Mouse (Mus musculus): ENCODE data around the gene Gucy2c. TPM values are rescaled to one million over a fixed set of nuclear protein-coding genes. Genes with fewer than 3 reads are reported as not detected.

Gucy2c gene
- polyA plus RNA-seq (2015; fragmentation: Illumina TruSeq; extraction: RNeasy Lipid Tissue Mini Kit (QIAGEN cat#74804); ENCODE audit: low read depth, low replicate concordance), result 0.48 TPM

GRCm38 (mm10) chr6:136781377-136781986 lies at the start of gene Gucy2c:
TSS of gene Gucy2c (minus strand) at chr6:136781765.

DNA sequence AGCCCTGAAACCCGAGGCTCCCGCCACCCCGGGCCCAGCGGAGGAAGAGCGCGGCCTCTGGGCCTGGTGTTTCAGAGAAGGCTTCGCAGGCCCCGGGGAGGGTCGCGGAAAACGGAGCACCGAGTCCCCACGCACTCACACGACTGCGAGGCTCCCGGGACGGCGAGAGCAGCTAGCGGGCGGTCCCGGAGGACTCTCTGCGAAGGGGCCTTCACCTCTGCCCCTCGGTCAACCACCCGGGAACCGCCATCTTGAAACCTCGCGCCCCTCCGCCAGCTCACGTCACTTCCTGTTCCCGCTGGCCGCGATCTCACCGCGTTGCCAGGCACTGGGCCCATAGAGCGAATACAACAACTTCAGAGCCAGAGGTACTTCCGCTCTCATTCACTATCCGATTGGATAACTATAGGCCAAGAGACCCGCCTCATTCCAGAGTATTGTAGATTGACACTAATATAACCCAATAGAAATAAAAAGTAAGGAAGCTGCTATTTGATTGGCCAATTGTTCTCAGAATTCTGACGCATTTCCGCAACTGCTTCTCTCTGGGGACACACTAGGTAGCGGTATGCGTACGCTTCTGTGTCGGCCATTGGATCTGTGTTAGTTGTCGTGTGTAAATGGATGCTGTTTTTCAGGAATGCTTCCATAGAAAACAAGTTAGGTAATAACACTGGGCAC lies 46.5 kb upstream of the Gucy2c start, which contains the start of gene Wbp11:
Gene Wbp11 (minus strand): TSS at position 353 of the 681 bp plus-strand sequence.

GRCm38 (mm10) chr6:136827516-136827880 lies 45.9 kb upstream of the Gucy2c start, which contains the start of gene BC049715:
TSS of gene BC049715 (plus strand) at chr6:136827626.

DNA sequence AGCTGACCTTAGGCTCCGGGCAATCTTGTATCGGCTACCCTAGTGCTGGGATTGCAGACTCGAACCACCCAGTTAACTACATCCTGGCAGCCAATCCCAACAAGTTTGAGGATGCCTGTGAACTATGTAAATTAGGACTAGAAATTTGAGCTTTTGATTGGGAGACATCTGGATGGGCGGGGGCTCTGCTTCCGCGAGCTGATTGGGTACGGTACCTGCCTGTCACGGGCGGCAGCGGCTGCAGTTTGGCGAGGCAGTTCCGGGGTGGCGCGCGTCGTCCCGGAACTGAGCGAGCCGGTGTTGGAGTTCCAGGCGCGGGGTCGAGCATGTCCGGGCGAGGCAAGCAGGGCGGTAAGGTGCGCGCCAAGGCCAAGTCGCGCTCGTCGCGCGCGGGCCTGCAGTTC lies 26.5 kb upstream of the Gucy2c start, which contains the start of gene H2afj:
Gene H2afj (plus strand): TSS at position 231 of the 404 bp plus-strand sequence.

DNA sequence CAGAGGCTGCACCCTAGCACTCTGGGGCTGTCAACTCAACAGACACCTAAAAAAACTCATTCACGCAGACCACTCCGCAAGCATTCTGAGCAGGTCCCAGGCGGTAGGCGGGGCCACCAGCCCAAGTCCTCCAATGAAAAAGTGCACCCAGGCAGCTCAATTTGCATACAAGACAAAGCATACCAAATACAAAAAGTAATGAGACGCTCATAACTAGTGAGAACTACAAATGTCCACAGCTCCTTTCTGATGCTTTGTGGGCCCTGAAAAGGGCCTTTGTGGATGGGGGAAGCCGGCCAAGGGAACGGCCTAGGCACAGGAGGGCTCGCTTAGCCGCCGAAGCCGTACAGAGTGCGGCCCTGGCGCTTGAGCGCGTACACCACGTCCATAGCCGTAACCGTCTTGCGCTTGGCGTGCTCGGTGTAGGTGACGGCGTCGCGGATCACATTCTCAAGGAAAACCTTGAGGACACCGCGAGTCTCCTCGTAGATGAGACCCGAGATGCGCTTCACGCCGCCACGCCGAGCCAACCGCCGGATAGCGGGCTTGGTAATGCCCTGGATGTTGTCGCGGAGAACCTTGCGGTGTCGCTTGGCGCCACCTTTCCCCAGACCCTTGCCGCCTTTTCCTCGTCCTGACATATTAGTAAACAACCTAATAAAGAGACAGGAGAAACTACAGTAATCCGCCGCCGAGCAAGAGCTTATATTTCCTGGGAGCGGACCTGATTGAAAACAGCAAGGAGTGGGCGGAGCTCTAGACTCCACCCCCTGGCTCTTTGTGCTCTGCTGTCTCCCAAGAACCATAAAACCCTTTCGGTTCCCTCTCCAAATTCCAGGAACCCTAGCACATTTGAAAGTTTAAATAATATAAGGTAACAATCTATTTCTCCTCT lies 22.4 kb upstream of the Gucy2c start, which contains the start of gene Hist4h4:
Gene Hist4h4 (minus strand): TSS at position 677 of the 895 bp plus-strand sequence.

DNA sequence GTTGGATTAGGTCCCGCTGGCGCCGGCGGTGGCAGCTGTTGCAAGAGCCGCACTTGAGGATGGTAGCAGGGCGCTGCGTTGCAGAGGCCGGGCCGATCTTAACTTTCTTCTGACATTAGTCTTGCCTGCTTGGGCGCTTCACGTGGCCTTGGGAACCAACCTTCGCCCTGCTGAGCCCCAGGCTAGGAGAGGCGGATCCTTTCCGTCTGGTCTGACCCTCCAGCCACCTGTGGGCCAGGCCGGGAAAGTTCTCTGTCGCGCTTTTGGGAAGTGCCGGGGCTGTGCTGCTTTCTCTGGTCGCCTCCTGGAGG lies 119.9 kb downstream of the Gucy2c start, which contains the start of gene Plbd1:
Gene Plbd1 (minus strand): TSS at position 223 of the 311 bp plus-strand sequence.

Other genes with a start within 250 kb of the Gucy2c start
- 0.37 TPM for gene Plbd1, start 119.8 kb downstream of the Gucy2c start, polyA plus RNA-seq (2015; fragmentation: Illumina TruSeq; extraction: RNeasy Lipid Tissue Mini Kit (QIAGEN cat#74804); ENCODE audit: low read depth, low replicate concordance)
- not detected for gene Hist4h4, start 22.6 kb upstream of the Gucy2c start, polyA plus RNA-seq (2015; fragmentation: Illumina TruSeq; extraction: RNeasy Lipid Tissue Mini Kit (QIAGEN cat#74804); ENCODE audit: low read depth, low replicate concordance)
- gene H2afj, start 26.5 kb upstream of the Gucy2c start, polyA plus RNA-seq (2015; fragmentation: Illumina TruSeq; extraction: RNeasy Lipid Tissue Mini Kit (QIAGEN cat#74804); ENCODE audit: low read depth, low replicate concordance), result 38.7 TPM
- gene BC049715, start 45.9 kb upstream of the Gucy2c start, polyA plus RNA-seq (2015; fragmentation: Illumina TruSeq; extraction: RNeasy Lipid Tissue Mini Kit (QIAGEN cat#74804); ENCODE audit: low read depth, low replicate concordance), result 1.6 TPM
- 60.9 TPM for gene Wbp11, start 46.5 kb upstream of the Gucy2c start, polyA plus RNA-seq (2015; fragmentation: Illumina TruSeq; extraction: RNeasy Lipid Tissue Mini Kit (QIAGEN cat#74804); ENCODE audit: low read depth, low replicate concordance)
- 13.2 TPM for gene Smco3, start 53.7 kb upstream of the Gucy2c start, polyA plus RNA-seq (2015; fragmentation: Illumina TruSeq; extraction: RNeasy Lipid Tissue Mini Kit (QIAGEN cat#74804); ENCODE audit: low read depth, low replicate concordance)
- gene Art4, start 76.0 kb upstream of the Gucy2c start, polyA plus RNA-seq (2015; fragmentation: Illumina TruSeq; extraction: RNeasy Lipid Tissue Mini Kit (QIAGEN cat#74804); ENCODE audit: low read depth, low replicate concordance), result 0.18 TPM
- 92.3 TPM for gene Mgp, start 94.1 kb upstream of the Gucy2c start, polyA plus RNA-seq (2015; fragmentation: Illumina TruSeq; extraction: RNeasy Lipid Tissue Mini Kit (QIAGEN cat#74804); ENCODE audit: low read depth, low replicate concordance)
- 0.54 TPM for gene Erp27, start 140.4 kb upstream of the Gucy2c start, polyA plus RNA-seq (2015; fragmentation: Illumina TruSeq; extraction: RNeasy Lipid Tissue Mini Kit (QIAGEN cat#74804); ENCODE audit: low read depth, low replicate concordance)
- 2.7 TPM for gene Pde6h, start 142.1 kb upstream of the Gucy2c start, polyA plus RNA-seq (2015; fragmentation: Illumina TruSeq; extraction: RNeasy Lipid Tissue Mini Kit (QIAGEN cat#74804); ENCODE audit: low read depth, low replicate concordance)
- gene Arhgdib, start 160.1 kb upstream of the Gucy2c start, polyA plus RNA-seq (2015; fragmentation: Illumina TruSeq; extraction: RNeasy Lipid Tissue Mini Kit (QIAGEN cat#74804); ENCODE audit: low read depth, low replicate concordance), result 29.8 TPM